Mouse (Mus musculus): ENCODE results near the gene Simc1. TPM values are rescaled to one million over a fixed set of nuclear protein-coding genes. Genes with fewer than 3 reads are reported as not detected.

Gene Simc1
- polyA plus RNA-seq, 1 experiment from 2014 or later: 2.2 TPM

- H3K36me3 ChIP-seq (ENCODE audit: control insufficient read depth, insufficient read depth): peaks cover 14% of the 10 kb centered on the region; the same call in 1 of the 2 replicates
- WGBS: 2% methylated on average over 19 of the region's 19 CpGs
- H3K27me3 ChIP-seq (replicated peaks; ENCODE audit: control insufficient read depth, insufficient read depth, low read length): no peaks in the 10 kb centered on the region
- no peak for ATAC-seq
- peak overlapping the region; percentile 50 for H3K27ac ChIP-seq (ENCODE audit: low read depth, low read length)
- TF ChIP-seq CTCF (IDR thresholded peaks at IDR 0.05; ENCODE audit: low read depth): no peak
- peak overlapping the region; percentile 74 for H3K4me2 ChIP-seq (replicated peaks; ENCODE audit: low read depth)
- H3K4me3 ChIP-seq (ENCODE audit: low read depth, low read length): peak overlapping the region; percentile 66
- H3K4me1 ChIP-seq (replicated peaks; ENCODE audit: control insufficient read depth, insufficient read depth, low read length): 0 out of 2 replicates have a peak, but pooled peaks cover 5% of the 10 kb centered on the region
- peak overlapping the region; percentile 64 for H3K9ac ChIP-seq (ENCODE audit: low read depth, low read length)
- no peaks in the 10 kb centered on the region for H3K9me3 ChIP-seq (ENCODE audit: control insufficient read depth)
Measured at GRCm38 (mm10) chr13:54575489-54575888, 71.9 kb downstream of the Simc1 start.

- no peak overlapping the region for H3K27ac ChIP-seq (ENCODE audit: low read depth, low read length)
- no peaks in the 10 kb centered on the region for H3K9me3 ChIP-seq (ENCODE audit: control insufficient read depth)
- H3K36me3 ChIP-seq (ENCODE audit: control insufficient read depth, insufficient read depth): peaks cover 22% of the 10 kb centered on the region; the same call in 1 of the 2 replicates
- no peak overlapping the region for H3K9ac ChIP-seq (ENCODE audit: low read depth, low read length)
- H3K4me3 ChIP-seq (ENCODE audit: low read depth, low read length): no peak overlapping the region
- H3K4me1 ChIP-seq (replicated peaks; ENCODE audit: control insufficient read depth, insufficient read depth, low read length): peaks cover 5% of the 10 kb centered on the region; the same call in 1 of the 2 replicates
- H3K4me2 ChIP-seq (replicated peaks; ENCODE audit: low read depth): no peak overlapping the region
- no peak for TF ChIP-seq CTCF (IDR thresholded peaks at IDR 0.05; ENCODE audit: low read depth)
- no peaks in the 10 kb centered on the region for H3K27me3 ChIP-seq (replicated peaks; ENCODE audit: control insufficient read depth, insufficient read depth, low read length)
- 81% methylated on average over 21 of the region's 21 CpGs for WGBS
- ATAC-seq: no peak
Measured at GRCm38 (mm10) chr13:54577652-54578507, 74.3 kb downstream of the Simc1 start.

DNA sequence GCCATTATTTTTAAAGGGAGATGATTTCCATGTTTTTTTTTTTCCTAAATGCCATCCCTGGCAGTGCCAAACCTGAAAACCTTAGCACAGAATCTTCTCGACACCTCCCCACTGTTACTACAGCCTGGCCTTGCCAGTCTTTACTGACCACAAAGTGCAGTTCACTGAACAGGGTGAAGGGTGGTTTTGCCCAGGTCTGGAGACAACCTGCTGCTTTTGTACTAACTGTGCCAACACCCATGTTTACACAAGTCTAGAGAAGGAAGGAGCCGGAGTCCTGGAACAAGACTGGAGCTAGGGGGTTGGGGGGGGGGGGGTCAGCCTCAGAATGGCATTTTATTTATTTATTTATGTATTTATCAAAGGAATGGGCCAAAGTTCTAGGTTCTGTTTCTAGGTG is 77.8 kb downstream of the Simc1 start:
- ATAC-seq: no peak
- TF ChIP-seq CTCF (IDR thresholded peaks at IDR 0.05; ENCODE audit: low read depth): no peak
- Histone ChIP-seq H3K9ac (ENCODE audit: low read depth, low read length) (no peak overlapping the region), H3K4me2 (replicated peaks; ENCODE audit: low read depth) (no peak overlapping the region), H3K36me3 (ENCODE audit: control insufficient read depth, insufficient read depth) (peaks cover 38% of the 10 kb centered on the region), H3K27ac (ENCODE audit: low read depth, low read length) (no peak overlapping the region), H3K4me1 (replicated peaks; ENCODE audit: control insufficient read depth, insufficient read depth, low read length) (no peaks in the 10 kb centered on the region; the same call in 1 of the 2 replicates), H3K27me3 (replicated peaks; ENCODE audit: control insufficient read depth, insufficient read depth, low read length) (no peaks in the 10 kb centered on the region), H3K9me3 (ENCODE audit: control insufficient read depth) (no peaks in the 10 kb centered on the region), H3K4me3 (ENCODE audit: low read depth, low read length) (no peak overlapping the region)
- 48% methylated on average over 2 of the region's 2 CpGs for WGBS

- Histone ChIP-seq H3K4me1 (replicated peaks; ENCODE audit: control insufficient read depth, insufficient read depth, low read length) (no peaks in the 10 kb centered on the region; the same call in 1 of the 2 replicates), H3K9me3 (ENCODE audit: control insufficient read depth) (no peaks in the 10 kb centered on the region), H3K4me3 (ENCODE audit: low read depth, low read length) (no peak overlapping the region), H3K27me3 (replicated peaks; ENCODE audit: control insufficient read depth, insufficient read depth, low read length) (no peaks in the 10 kb centered on the region), H3K27ac (ENCODE audit: low read depth, low read length) (peak overlapping the region; percentile 50; the same call in 1 of the 2 replicates), H3K9ac (ENCODE audit: low read depth, low read length) (no peak overlapping the region), H3K4me2 (replicated peaks; ENCODE audit: low read depth) (no peak overlapping the region), H3K36me3 (ENCODE audit: control insufficient read depth, insufficient read depth) (peaks cover 34% of the 10 kb centered on the region)
- no peak for ATAC-seq
- TF ChIP-seq CTCF (IDR thresholded peaks at IDR 0.05; ENCODE audit: low read depth): no peak
- 57% methylated on average over 10 of the region's 10 CpGs for WGBS
Measured at GRCm38 (mm10) chr13:54582126-54582525, 78.5 kb downstream of the Simc1 start.

GRCm38 (mm10) chr13:54582860-54583259 is 79.3 kb downstream of the Simc1 start:
- WGBS: 39% methylated on average over 5 of the region's 5 CpGs
- Histone ChIP-seq H3K9me3 (ENCODE audit: control insufficient read depth) (no peaks in the 10 kb centered on the region), H3K27me3 (replicated peaks; ENCODE audit: control insufficient read depth, insufficient read depth, low read length) (no peaks in the 10 kb centered on the region), H3K4me2 (replicated peaks; ENCODE audit: low read depth) (no peak overlapping the region), H3K27ac (ENCODE audit: low read depth, low read length) (peak overlapping the region; percentile 50), H3K36me3 (ENCODE audit: control insufficient read depth, insufficient read depth) (peaks cover 29% of the 10 kb centered on the region), H3K9ac (ENCODE audit: low read depth, low read length) (no peak overlapping the region), H3K4me1 (replicated peaks; ENCODE audit: control insufficient read depth, insufficient read depth, low read length) (no peaks in the 10 kb centered on the region; the same call in 1 of the 2 replicates), H3K4me3 (ENCODE audit: low read depth, low read length) (no peak overlapping the region)
- no peak for TF ChIP-seq CTCF (IDR thresholded peaks at IDR 0.05; ENCODE audit: low read depth)
- ATAC-seq: peak; percentile 65

- WGBS: 87% methylated on average over 11 of the region's 11 CpGs
- no peak for TF ChIP-seq CTCF (IDR thresholded peaks at IDR 0.05; ENCODE audit: low read depth)
- H3K36me3 ChIP-seq (ENCODE audit: control insufficient read depth, insufficient read depth): peaks cover 24% of the 10 kb centered on the region
Measured at GRCm38 (mm10) chr13:54585831-54586230, 82.3 kb downstream of the Simc1 start.

More at GRCm38 (mm10) chr13:54585831-54586230, 82.3 kb downstream of the Simc1 start:
- no peak overlapping the region for H3K27ac ChIP-seq (ENCODE audit: low read depth, low read length)
- H3K4me2 ChIP-seq (replicated peaks; ENCODE audit: low read depth): no peak overlapping the region
- no peak overlapping the region for H3K9ac ChIP-seq (ENCODE audit: low read depth, low read length)
- H3K4me3 ChIP-seq (ENCODE audit: low read depth, low read length): no peak overlapping the region
- H3K27me3 ChIP-seq (replicated peaks; ENCODE audit: control insufficient read depth, insufficient read depth, low read length): no peaks in the 10 kb centered on the region
- no peak for ATAC-seq
- H3K4me1 ChIP-seq (replicated peaks; ENCODE audit: control insufficient read depth, insufficient read depth, low read length): no peaks in the 10 kb centered on the region; the same call in 1 of the 2 replicates
- H3K9me3 ChIP-seq (ENCODE audit: control insufficient read depth): no peaks in the 10 kb centered on the region
